Mouse (Mus musculus): ENCODE data around the gene Zmynd11. TPM values are rescaled to one million over a fixed set of nuclear protein-coding genes. Genes with fewer than 3 reads are reported as not detected.
"Not testable (repeated sequence)": the region's sequence is repeated elsewhere in the genome, so short reads cannot be mapped to it uniquely, and the experiment has no call there.

Zmynd11 gene
- polyA plus RNA-seq, 1 experiment = 288 TPM

GRCm38 (mm10) chr13:9750320-9750719, 14.8 kb downstream of the Zmynd11 start:
- H3K4me1 ChIP-seq (ENCODE audit: control insufficient read depth, insufficient read depth, low read length) = peaks cover 10% of the 10 kb centered on the region
- TF ChIP-seq POLR2A (IDR thresholded peaks at IDR 0.05; ENCODE audit: borderline replicate concordance, insufficient read depth, low read length) (no peak), CTCF (IDR thresholded peaks at IDR 0.05; ENCODE audit: borderline replicate concordance, insufficient read depth, low read depth, low read length) (no peak)
- no peak overlapping the region for H3K27ac ChIP-seq (ENCODE audit: insufficient read depth, low read length)
- H3K4me3 ChIP-seq (replicated peaks; ENCODE audit: insufficient read depth, low read depth, low read length) = no peak overlapping the region
- no peaks in the 10 kb centered on the region for H3K27me3 ChIP-seq (ENCODE audit: control insufficient read depth, insufficient read depth, low read length)
- peak; percentile 43 to 62 for DNase-seq
- 3% methylated on average over 1 of the region's 1 CpGs for WGBS

GRCm38 (mm10) chr13:9749796-9750195, 15.3 kb downstream of the Zmynd11 start:
- no peak overlapping the region for H3K4me3 ChIP-seq (replicated peaks; ENCODE audit: insufficient read depth, low read depth, low read length)
- TF ChIP-seq POLR2A (IDR thresholded peaks at IDR 0.05; ENCODE audit: borderline replicate concordance, insufficient read depth, low read length) = no peak
- TF ChIP-seq CTCF (IDR thresholded peaks at IDR 0.05; ENCODE audit: borderline replicate concordance, insufficient read depth, low read depth, low read length) = no peak
- no peak for DNase-seq
- H3K27ac ChIP-seq (ENCODE audit: insufficient read depth, low read length) = no peak overlapping the region
- 34% methylated on average over 4 of the region's 4 CpGs for WGBS
- peaks cover 10% of the 10 kb centered on the region for H3K4me1 ChIP-seq (ENCODE audit: control insufficient read depth, insufficient read depth, low read length)
- no peaks in the 10 kb centered on the region for H3K27me3 ChIP-seq (ENCODE audit: control insufficient read depth, insufficient read depth, low read length)

GRCm38 (mm10) chr13:9738190-9738589, 26.9 kb downstream of the Zmynd11 start:
- Histone ChIP-seq H3K27ac (ENCODE audit: insufficient read depth, low read length) (no peak overlapping the region), H3K4me3 (replicated peaks; ENCODE audit: insufficient read depth, low read depth, low read length) (no peak overlapping the region), H3K4me1 (ENCODE audit: control insufficient read depth, insufficient read depth, low read length) (peaks cover 10% of the 10 kb centered on the region; the same call in 1 of the 2 replicates), H3K27me3 (ENCODE audit: control insufficient read depth, insufficient read depth, low read length) (no peaks in the 10 kb centered on the region)
- 44% methylated on average over 2 of the region's 2 CpGs for WGBS
- TF ChIP-seq POLR2A (IDR thresholded peaks at IDR 0.05; ENCODE audit: borderline replicate concordance, insufficient read depth, low read length) (no peak), CTCF (IDR thresholded peaks at IDR 0.05; ENCODE audit: borderline replicate concordance, insufficient read depth, low read depth, low read length) (no peak)
- DNase-seq = no peak

GRCm38 (mm10) chr13:9737024-9737423, 28.1 kb downstream of the Zmynd11 start:
- TF ChIP-seq POLR2A (IDR thresholded peaks at IDR 0.05; ENCODE audit: borderline replicate concordance, insufficient read depth, low read length) = no peak
- no peak for TF ChIP-seq CTCF (IDR thresholded peaks at IDR 0.05; ENCODE audit: borderline replicate concordance, insufficient read depth, low read depth, low read length)
- H3K4me1 ChIP-seq (ENCODE audit: control insufficient read depth, insufficient read depth, low read length) = peaks cover 10% of the 10 kb centered on the region; the same call in 1 of the 2 replicates
- WGBS = 60% methylated on average over 5 of the region's 5 CpGs
- H3K27me3 ChIP-seq (ENCODE audit: control insufficient read depth, insufficient read depth, low read length) = no peaks in the 10 kb centered on the region
- H3K27ac ChIP-seq (ENCODE audit: insufficient read depth, low read length) = no peak overlapping the region
- no peak for DNase-seq
- no peak overlapping the region for H3K4me3 ChIP-seq (replicated peaks; ENCODE audit: insufficient read depth, low read depth, low read length)

- not testable (repeated sequence) for H3K27me3 ChIP-seq (ENCODE audit: control insufficient read depth, insufficient read depth, low read length)
- WGBS = 94% methylated on average over 4 of the region's 5 CpGs
Observed at GRCm38 (mm10) chr13:9732262-9732661, 32.9 kb downstream of the Zmynd11 start.

GRCm38 (mm10) chr13:9729073-9729472, 36.1 kb downstream of the Zmynd11 start:
- no peak for DNase-seq
- H3K27me3 ChIP-seq (ENCODE audit: control insufficient read depth, insufficient read depth, low read length) = no peaks in the 10 kb centered on the region
- 61% methylated on average over 1 of the region's 1 CpGs for WGBS
- no peak overlapping the region for H3K4me3 ChIP-seq (replicated peaks; ENCODE audit: insufficient read depth, low read depth, low read length)
- no peaks in the 10 kb centered on the region for H3K4me1 ChIP-seq (ENCODE audit: control insufficient read depth, insufficient read depth, low read length)
- TF ChIP-seq POLR2A (IDR thresholded peaks at IDR 0.05; ENCODE audit: borderline replicate concordance, insufficient read depth, low read length) (no peak), CTCF (IDR thresholded peaks at IDR 0.05; ENCODE audit: borderline replicate concordance, insufficient read depth, low read depth, low read length) (no peak)
- H3K27ac ChIP-seq (ENCODE audit: insufficient read depth, low read length) = no peak overlapping the region

More at GRCm38 (mm10) chr13:9732262-9732661, 32.9 kb downstream of the Zmynd11 start:
- H3K27ac ChIP-seq (ENCODE audit: insufficient read depth, low read length); H3K4me1 ChIP-seq (ENCODE audit: control insufficient read depth, insufficient read depth, low read length); H3K4me3 ChIP-seq (replicated peaks; ENCODE audit: insufficient read depth, low read depth, low read length); DNase-seq: not testable (repeated sequence)

GRCm38 (mm10) chr13:9715224-9715623, 49.9 kb downstream of the Zmynd11 start:
- no peak for DNase-seq
- Histone ChIP-seq H3K4me1 (ENCODE audit: control insufficient read depth, insufficient read depth, low read length) (no peaks in the 10 kb centered on the region; the same call in none of the 2 replicates), H3K4me3 (replicated peaks; ENCODE audit: insufficient read depth, low read depth, low read length) (no peak overlapping the region), H3K27me3 (ENCODE audit: control insufficient read depth, insufficient read depth, low read length) (no peaks in the 10 kb centered on the region), H3K27ac (ENCODE audit: insufficient read depth, low read length) (no peak overlapping the region)
- 91% methylated on average over 1 of the region's 1 CpGs for WGBS
- TF ChIP-seq CTCF (IDR thresholded peaks at IDR 0.05; ENCODE audit: borderline replicate concordance, insufficient read depth, low read depth, low read length) (no peak), POLR2A (IDR thresholded peaks at IDR 0.05; ENCODE audit: borderline replicate concordance, insufficient read depth, low read length) (no peak)

GRCm38 (mm10) chr13:9713462-9714134, 51.5 kb downstream of the Zmynd11 start:
- no peak for TF ChIP-seq POLR2A (IDR thresholded peaks at IDR 0.05; ENCODE audit: borderline replicate concordance, insufficient read depth, low read length)
- no peak for TF ChIP-seq CTCF (IDR thresholded peaks at IDR 0.05; ENCODE audit: borderline replicate concordance, insufficient read depth, low read depth, low read length)
- WGBS = 88% methylated on average over 6 of the region's 6 CpGs
- no peak overlapping the region for H3K4me3 ChIP-seq (replicated peaks; ENCODE audit: insufficient read depth, low read depth, low read length)
- peaks cover under 1% of the 10 kb centered on the region for H3K4me1 ChIP-seq (ENCODE audit: control insufficient read depth, insufficient read depth, low read length)
- no peak overlapping the region for H3K27ac ChIP-seq (ENCODE audit: insufficient read depth, low read length)
- DNase-seq = no peak
- no peaks in the 10 kb centered on the region for H3K27me3 ChIP-seq (ENCODE audit: control insufficient read depth, insufficient read depth, low read length)

Data from cerebellum, adult 2 months (tissue).